Mouse (Mus musculus): ENCODE data around the gene Cdc37.

Gene Cdc37

GRCm38 (mm10) chr9:21097793-21098192 is 52.0 kb downstream of the Cdc37 start:
- peak; percentile 33 to 42 for DNase-seq (ENCODE audit: low spot score in 2 of 2)

GRCm38 (mm10) chr9:21095958-21096357 is 53.8 kb downstream of the Cdc37 start:
- DNase-seq (ENCODE audit: low spot score in 2 of 2): no peak

GRCm38 (mm10) chr9:21093423-21093822 is 56.4 kb downstream of the Cdc37 start:
- no peak for DNase-seq (ENCODE audit: low spot score in 2 of 2)

- peak; percentile 94 to 98 for DNase-seq (ENCODE audit: low spot score in 2 of 2)
Measured at GRCm38 (mm10) chr9:21091707-21092320, 58.0 kb downstream of the Cdc37 start, which contains the start of the genes Gm38431 and Raver1. Gm38431 (minus strand) TSS chr9:21091997. Raver1 (minus strand) TSS chr9:21092008.

DNA sequence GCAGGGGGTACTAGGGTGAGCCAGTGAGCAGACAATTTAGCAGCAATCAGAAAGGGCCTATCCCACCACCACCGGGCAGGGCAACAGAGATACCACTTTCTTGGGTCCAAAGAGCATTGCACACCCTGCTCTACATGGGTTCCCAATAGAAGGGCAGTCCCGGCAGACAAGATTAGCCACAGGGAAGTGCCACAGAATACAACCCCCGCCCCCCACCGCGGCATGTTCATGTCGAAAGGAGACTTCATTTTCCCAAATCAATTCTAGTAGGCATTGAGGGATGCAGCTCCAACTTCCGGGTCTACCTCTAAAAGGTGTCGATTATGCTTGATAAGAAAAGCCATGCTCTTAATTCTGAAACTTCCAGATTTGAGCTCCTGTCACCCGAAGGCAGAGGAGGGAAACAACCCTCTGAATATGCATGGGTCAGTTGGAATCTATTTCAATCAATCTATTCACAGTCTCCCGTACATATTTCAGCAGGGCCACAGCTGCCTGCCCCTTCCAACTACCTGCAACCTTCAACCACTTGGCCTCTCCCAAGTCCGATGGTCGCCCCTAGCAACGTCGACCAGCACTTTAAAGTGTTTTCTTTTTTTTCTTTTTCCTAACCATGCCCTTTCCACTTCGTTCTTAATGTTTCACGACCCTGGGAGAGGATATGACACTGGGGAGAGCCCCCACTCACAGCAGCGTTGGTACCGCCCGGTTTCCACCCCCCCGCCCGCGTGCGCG is 58.6 kb downstream of the Cdc37 start:
- peak in 1 of 2 experiments; percentile 15 for DNase-seq (ENCODE audit: low spot score in 2 of 2)

DNA sequence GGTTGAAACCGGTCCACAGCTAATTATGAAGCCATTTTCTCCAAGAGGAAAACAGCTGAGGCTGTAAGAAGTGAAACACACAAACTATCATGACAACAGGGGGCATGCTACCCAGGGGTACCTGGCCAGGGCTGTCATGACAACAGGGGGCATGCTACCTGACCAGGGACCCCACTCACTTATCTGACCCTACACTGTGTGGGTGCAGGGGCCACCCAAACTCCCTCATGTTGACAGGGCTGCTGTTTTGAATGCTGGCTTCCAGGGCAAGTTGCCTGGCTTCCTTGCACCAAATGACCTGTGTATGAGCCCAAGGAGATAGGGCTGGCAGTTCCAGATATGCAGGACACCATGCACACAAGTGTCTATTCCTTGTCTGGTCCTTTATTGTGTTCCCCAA is 59.2 kb downstream of the Cdc37 start:
- DNase-seq (ENCODE audit: low spot score in 2 of 2): no peak

- no peak for DNase-seq (ENCODE audit: low spot score in 2 of 2)
Measured at GRCm38 (mm10) chr9:21083324-21083723, 66.5 kb downstream of the Cdc37 start.
